In genomic region chr5:35029303-35029702, GRCm38 (mm10) we compare ENCODE assay signal across 28 mouse cellular contexts. TPM values are rescaled to one million over a fixed set of nuclear protein-coding genes. Genes with fewer than 3 reads are reported as not detected.
DNase-seq lines count a peak whose midpoint lies in the region; TF ChIP-seq lines count a peak whose summit lies in the region.
"Had no signal": no experiment of that assay in that cellular context is flagged by ENCODE, and none has a peak within 500 bp of the region (broad histone marks: within the 10 kb centered on the region; RNA-seq: fewer than 3 reads in every experiment).

No protein-coding gene starts in this region.

- H3K27ac ChIP-seq in gastrocnemius, adult 2 months = peak overlapping the region; percentile 63
- no peak overlapping the region for H3K27ac ChIP-seq in heart, embryonic 10.5 days
- peak overlapping the region; percentile 1; the same call in 1 of the 2 replicates for H3K27ac ChIP-seq in layer of hippocampus, adult 2 months
- H3K27ac ChIP-seq: embryonic facial prominence, embryonic 12.5 days; embryonic facial prominence, embryonic 15.5 days; heart, embryonic 15.5 days; hindbrain, embryonic 12.5 days; hindbrain, embryonic 15.5 days had no signal

- WGBS in heart, embryonic 10.5 days = 97% methylated on average over 1 of the region's 1 CpGs

- peaks cover 93% of the 10 kb centered on the region for H3K36me3 ChIP-seq in heart, embryonic 10.5 days

- no peaks in the 10 kb centered on the region for H3K9me3 ChIP-seq in heart, embryonic 10.5 days
- H3K9me3 ChIP-seq: embryonic facial prominence, embryonic 12.5 days; embryonic facial prominence, embryonic 15.5 days; heart, embryonic 12.5 days; heart, embryonic 15.5 days; hindbrain, embryonic 12.5 days; hindbrain, embryonic 15.5 days had no signal

- H3K4me1 ChIP-seq in heart, embryonic 10.5 days = peaks cover 19% of the 10 kb centered on the region
- H3K4me1 ChIP-seq: embryonic facial prominence, embryonic 12.5 days; heart, embryonic 15.5 days; hindbrain, embryonic 12.5 days; hindbrain, embryonic 15.5 days had no signal

- no peaks in the 10 kb centered on the region for H3K27me3 ChIP-seq in heart, embryonic 10.5 days (ENCODE audit: insufficient read depth, poor library complexity, severe bottlenecking)
- H3K27me3 ChIP-seq: embryonic facial prominence, embryonic 12.5 days; embryonic facial prominence, embryonic 15.5 days; heart, embryonic 12.5 days; heart, embryonic 15.5 days; hindbrain, embryonic 12.5 days; hindbrain, embryonic 15.5 days had no signal

- TF ChIP-seq CTCF in gastrocnemius, adult 2 months (IDR thresholded peaks at IDR 0.05) = no peak
- TF ChIP-seq CTCF in layer of hippocampus, adult 2 months (conservative IDR thresholded peaks at IDR 0.05) = no peak

- DNase-seq in gastrocnemius, adult 2 months = no peak
- no peak for DNase-seq in gastrocnemius, postnatal 10 days
- peak; percentile 28 for DNase-seq in heart, adult 8-10 months (ENCODE audit: low spot score)
- DNase-seq in heart, embryonic 10.5 days (ENCODE audit: low spot score) = no peak
- DNase-seq in layer of hippocampus, adult 2 months (ENCODE audit: low spot score in 2 of 2) = no peak
- DNase-seq in layer of hippocampus, postnatal 36 days = no peak
- DNase-seq in adipocyte (ENCODE audit: low spot score) = peak; percentile 70
- no peak for DNase-seq in lung, adult 18-20 months
- DNase-seq: adrenal gland, postnatal 10 days; adrenal gland, postnatal 36 days; cerebellum, adult 11 months; cerebellum, adult 2 months; cerebellum, adult 9-11 months; cerebellum, postnatal 25 days; forebrain, postnatal 0 days; gastrocnemius, postnatal 36 days had no signal

- intact Hi-C loops in gastrocnemius, adult 2 months (cut with DNase I) = loop anchor here (5.0 kb wide), 1 partner anchor 112 kb away; no protein-coding TSS in a partner anchor

- no peak overlapping the region for H3K4me3 ChIP-seq in gastrocnemius, adult 2 months
- no peak overlapping the region for H3K4me3 ChIP-seq in heart, embryonic 10.5 days
- no peak overlapping the region for H3K4me3 ChIP-seq in layer of hippocampus, adult 2 months
- H3K4me3 ChIP-seq: embryonic facial prominence, embryonic 12.5 days; embryonic facial prominence, embryonic 15.5 days; heart, embryonic 12.5 days; heart, embryonic 15.5 days; hindbrain, embryonic 12.5 days; hindbrain, embryonic 15.5 days had no signal

RNA-seq across cellular contexts. Expression of gene Hgfac, which starts 12.0 kb away (rescaled TPM):
- total RNA-seq in gastrocnemius, adult 2 months (2021) = under 1 TPM; 0.25 to 0.48 TPM
- total RNA-seq in gastrocnemius, postnatal 10 days (2021) = 1 to 10 TPM in 1 of 2 experiments, under 1 TPM in 1; 0.40 to 1.1 TPM
- under 1 TPM; 0.26 to 0.75 (median 0.47) TPM for total RNA-seq in heart, adult 8-10 months (2022)
- 0.26 and 5.0 TPM in 2 replicates for polyA plus RNA-seq in heart, embryonic 10.5 days (2016; fragmentation: Nextera tagmentation; extraction: Ambion mirVana)
- 1 to 10 TPM; 1.5 to 1.8 TPM for total RNA-seq in layer of hippocampus, adult 2 months (2021)
- total RNA-seq in layer of hippocampus, postnatal 36 days (2021) = 1 to 10 TPM in 1 of 2 experiments, under 1 TPM in 1; 0.65 to 1.5 TPM
- polyA plus RNA-seq: forebrain, embryonic 14.5 days; forebrain, postnatal 0 days had no signal

RNA-seq across cellular contexts. Expression of gene Dok7, which starts 27.3 kb away (rescaled TPM):
- total RNA-seq in gastrocnemius, adult 2 months (2021) = 10 to 100 TPM; 21.8 to 31.9 TPM
- 10 to 100 TPM; 25.8 to 30.4 TPM for total RNA-seq in gastrocnemius, postnatal 10 days (2021)
- total RNA-seq in heart, adult 8-10 months (2022) = 10 to 100 TPM; 32.2 to 42.1 (median 39.8) TPM
- polyA plus RNA-seq in heart, embryonic 10.5 days (2016; fragmentation: Nextera tagmentation; extraction: Ambion mirVana) = 2.3 and 4.4 TPM in 2 replicates
- 10 to 100 TPM; 19.5 to 20.0 TPM for total RNA-seq in layer of hippocampus, adult 2 months (2021)
- total RNA-seq in layer of hippocampus, postnatal 36 days (2021) = 10 to 100 TPM; 15.5 to 22.3 TPM
- total RNA-seq: common myeloid progenitor, adult 5-6 weeks; granulocyte monocyte progenitor cell, adult 5-6 weeks; hematopoietic stem cell, adult 5-6 weeks had no signal
- polyA plus RNA-seq: activated CD4-positive, CD25-positive, alpha-beta regulatory T cell, adult 4 months; forebrain, embryonic 11.5 days had no signal

Comparison
In these comparisons a context has a peak if more than half of its experiments do, and no peak if none do; other contexts are left out.
1. DNase-seq: peak in heart, adult 8-10 months (single experiment) and adipocyte (single experiment); none in gastrocnemius, adult 2 months (single experiment), gastrocnemius, postnatal 10 days (single experiment), heart, embryonic 10.5 days (single experiment), layer of hippocampus, adult 2 months (0 of 2), layer of hippocampus, postnatal 36 days (0 of 2) and lung, adult 18-20 months (0 of 2).